Mouse (Mus musculus): ENCODE data around the gene Aff4. TPM values are rescaled to one million over a fixed set of nuclear protein-coding genes. Genes with fewer than 3 reads are reported as not detected.

The Aff4 gene
- total and polyA plus RNA-seq, 3 experiments: 19.8 to 50.6 (median 22.1) TPM

DNA sequence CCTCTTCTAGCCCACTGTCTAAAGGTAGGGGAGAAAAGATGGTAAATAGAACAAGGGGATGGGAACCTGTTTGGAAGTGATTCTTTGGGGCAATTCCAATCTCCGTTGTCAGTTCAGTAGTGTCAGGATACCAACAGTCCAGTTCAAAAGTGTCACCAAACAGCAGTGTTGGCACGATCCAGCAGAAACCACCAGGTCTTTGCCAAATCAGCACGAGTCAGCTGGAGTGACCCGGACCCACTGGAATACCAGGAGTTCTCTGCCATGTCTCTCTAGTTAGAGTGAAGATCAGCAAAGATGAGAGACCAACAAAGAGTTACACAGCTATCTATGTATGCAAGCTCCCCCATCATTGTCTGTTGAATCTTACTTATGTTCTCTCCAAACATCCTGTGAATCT lies 63.2 kb downstream of the Aff4 start:
- DNase-seq (ENCODE audit: extremely low read depth): no peak
- Histone ChIP-seq H3K36me3 (replicated peaks in 1 of 2; ENCODE audit: control insufficient read depth in 1 of 2, insufficient read depth in 1 of 2, low read length in 1 of 2) (peaks cover 76 to 97% of the 10 kb centered on the region in 2 experiments), H3K9me3 (replicated peaks; ENCODE audit: low read length) (no peaks in the 10 kb centered on the region), H3K4me1 (ENCODE audit: control insufficient read depth in 1 of 2, insufficient read depth in 2 of 2) (no peaks in the 10 kb centered on the region), H3K4me2 (ENCODE audit: insufficient read depth, low read depth, poor library complexity, severe bottlenecking) (no peak overlapping the region), H3K27ac (ENCODE audit: insufficient read depth, low read depth) (no peak overlapping the region), H3K9ac (ENCODE audit: insufficient read depth, low read depth) (no peak overlapping the region), H3K79me2 (replicated peaks; ENCODE audit: control insufficient read depth, extremely low read depth, insufficient read depth, poor library complexity, severe bottlenecking) (no peaks in the 10 kb centered on the region; the same call in 1 of the 2 replicates), H3K27me3 (replicated peaks) (no peaks in the 10 kb centered on the region), H3K4me3 (replicated peaks in 1 of 3; ENCODE audit: low read depth in 2 of 3, low read length in 2 of 3, poor library complexity in 1 of 3) (no peak overlapping the region)
- no peak for TF ChIP-seq HCFC1 (IDR thresholded peaks at IDR 0.05; ENCODE audit: low read depth, low read length)
- TF ChIP-seq ZMIZ1 (IDR thresholded peaks at IDR 0.05; ENCODE audit: low read depth, low read length): no peak
- no peak for TF ChIP-seq RCOR1 (conservative IDR thresholded peaks at IDR 0.05; ENCODE audit: low read depth, low read length)
- TF ChIP-seq PAX5 (IDR thresholded peaks at IDR 0.05; ENCODE audit: low read length): no peak
- no peak for TF ChIP-seq MAZ (IDR thresholded peaks at IDR 0.05; ENCODE audit: low read depth, low read length)
- TF ChIP-seq NELFE (IDR thresholded peaks at IDR 0.05; ENCODE audit: low read depth, low read length): no peak
- TF ChIP-seq TCF12 (IDR thresholded peaks at IDR 0.05; ENCODE audit: low read depth, low read length): no peak
- no peak for TF ChIP-seq NRF1 (IDR thresholded peaks at IDR 0.05; ENCODE audit: low read depth, low read length)
- TF ChIP-seq MYC (IDR thresholded peaks at IDR 0.05; ENCODE audit: low read depth, low read length): no peak
- dilution Hi-C loops (cut with MboI; ENCODE audit: extremely low pct_ligation_motif_present, extremely low pct_unique_long_range_greater_than_20kb, low sequenced_read_pairs) (no loop called here), in situ Hi-C loops (cut with MboI; ENCODE audit: low pct_ligation_motif_present, low pct_unique_long_range_greater_than_20kb, low sequenced_read_pairs) (no loop called here)

DNA sequence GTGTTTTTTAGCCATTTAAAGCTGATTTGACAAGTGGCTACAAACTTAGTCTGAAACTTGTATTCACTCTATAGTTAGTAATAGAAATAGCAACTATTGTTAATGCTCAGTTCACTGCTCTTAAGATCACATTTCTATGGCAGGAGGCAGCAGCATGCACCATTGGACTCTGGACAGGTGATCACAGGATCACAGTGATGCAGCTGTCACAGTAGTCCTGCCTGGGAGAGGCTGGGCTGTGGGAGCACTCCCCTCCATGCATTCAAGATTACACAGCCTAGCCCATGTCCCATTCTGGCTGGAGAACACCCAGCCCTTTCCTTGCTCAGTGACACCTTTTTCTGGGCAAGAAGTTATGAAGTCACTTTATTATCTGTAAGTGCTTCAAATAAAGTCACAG lies 67.4 kb downstream of the Aff4 start:
- H3K27ac ChIP-seq (ENCODE audit: insufficient read depth, low read depth): no peak overlapping the region
- no peaks in the 10 kb centered on the region; the same call in 1 of the 2 replicates for H3K79me2 ChIP-seq (replicated peaks; ENCODE audit: control insufficient read depth, extremely low read depth, insufficient read depth, poor library complexity, severe bottlenecking)
- dilution Hi-C loops (cut with MboI; ENCODE audit: extremely low pct_ligation_motif_present, extremely low pct_unique_long_range_greater_than_20kb, low sequenced_read_pairs) (no loop called here), in situ Hi-C loops (cut with MboI; ENCODE audit: low pct_ligation_motif_present, low pct_unique_long_range_greater_than_20kb, low sequenced_read_pairs) (no loop called here)
- no peak overlapping the region for H3K4me3 ChIP-seq (replicated peaks in 1 of 3; ENCODE audit: low read depth in 2 of 3, low read length in 2 of 3, poor library complexity in 1 of 3)
- H3K4me1 ChIP-seq (ENCODE audit: control insufficient read depth in 1 of 2, insufficient read depth in 2 of 2): no peaks in the 10 kb centered on the region
- H3K9me3 ChIP-seq (replicated peaks; ENCODE audit: low read length): no peaks in the 10 kb centered on the region
- H3K4me2 ChIP-seq (ENCODE audit: insufficient read depth, low read depth, poor library complexity, severe bottlenecking): no peak overlapping the region
- no peak overlapping the region for H3K9ac ChIP-seq (ENCODE audit: insufficient read depth, low read depth)
- no peaks in the 10 kb centered on the region for H3K27me3 ChIP-seq (replicated peaks)
- DNase-seq (ENCODE audit: extremely low read depth): no peak
- TF ChIP-seq CHD2 (IDR thresholded peaks at IDR 0.05; ENCODE audit: low read length): no peak
- no peak for TF ChIP-seq CTCF (conservative IDR thresholded peaks at IDR 0.05 in 1 of 2, IDR thresholded peaks at IDR 0.05 in 1 of 2; ENCODE audit: low read depth in 2 of 2, low read length in 2 of 2)
- no peak for TF ChIP-seq ZC3H11A (IDR thresholded peaks at IDR 0.05; ENCODE audit: low read depth, low read length)
- TF ChIP-seq PAX5 (IDR thresholded peaks at IDR 0.05; ENCODE audit: low read length): no peak
- TF ChIP-seq RCOR1 (conservative IDR thresholded peaks at IDR 0.05; ENCODE audit: low read depth, low read length): no peak
- no peak for TF ChIP-seq MAX (IDR thresholded peaks at IDR 0.05; ENCODE audit: low read length)
- TF ChIP-seq KAT2A (IDR thresholded peaks at IDR 0.05; ENCODE audit: insufficient replicate concordance, low read length): no peak
- TF ChIP-seq EP300 (IDR thresholded peaks at IDR 0.05; ENCODE audit: low read length): no peak
- H3K36me3 ChIP-seq (replicated peaks in 1 of 2; ENCODE audit: control insufficient read depth in 1 of 2, insufficient read depth in 1 of 2, low read length in 1 of 2): peaks cover 58 to 89% of the 10 kb centered on the region in 2 experiments

DNA sequence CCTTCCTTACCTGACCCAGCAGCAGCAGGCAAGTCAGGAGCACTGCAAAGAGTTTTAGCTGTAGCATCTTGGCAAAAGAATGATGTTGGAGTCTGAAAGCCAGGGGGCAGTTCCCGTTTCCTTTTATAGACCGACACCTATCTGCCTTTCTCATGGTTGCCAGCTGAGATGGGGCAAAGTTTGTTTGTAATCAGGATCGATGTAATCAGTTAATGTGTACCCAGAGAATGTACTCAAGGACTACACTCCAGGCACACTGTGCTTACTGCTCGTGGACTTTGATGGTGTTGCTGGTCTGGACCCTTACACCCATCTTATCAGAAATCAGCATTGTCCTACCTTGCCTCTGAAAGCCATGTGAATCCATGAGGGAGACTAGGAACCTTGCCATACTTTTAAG lies 72.4 kb downstream of the Aff4 start, which contains the start of gene Leap2:
Gene Leap2 (minus strand): TSS at position 135 of the 400 bp plus-strand sequence.
- H3K4me1 ChIP-seq (ENCODE audit: control insufficient read depth in 1 of 2, insufficient read depth in 2 of 2): no peaks in the 10 kb centered on the region
- H3K27ac ChIP-seq (ENCODE audit: insufficient read depth, low read depth): no peak within 1 kb of the TSS
- in situ Hi-C loops (cut with MboI; ENCODE audit: low pct_ligation_motif_present, low pct_unique_long_range_greater_than_20kb, low sequenced_read_pairs): no loop called here
- TF ChIP-seq ZKSCAN1 (IDR thresholded peaks at IDR 0.05; ENCODE audit: borderline replicate concordance, low read depth, low read length): no peak
- TF ChIP-seq E2F4 (IDR thresholded peaks at IDR 0.05; ENCODE audit: insufficient replicate concordance, low read depth, low read length): no peak
- TF ChIP-seq UBTF (IDR thresholded peaks at IDR 0.05; ENCODE audit: low read depth, low read length): no peak
- no peak for TF ChIP-seq NELFE (IDR thresholded peaks at IDR 0.05; ENCODE audit: low read depth, low read length)
- no peak for TF ChIP-seq ZC3H11A (IDR thresholded peaks at IDR 0.05; ENCODE audit: low read depth, low read length)
- TF ChIP-seq CHD2 (IDR thresholded peaks at IDR 0.05; ENCODE audit: low read length): no peak
- TF ChIP-seq HCFC1 (IDR thresholded peaks at IDR 0.05; ENCODE audit: low read depth, low read length): no peak
- no peak for TF ChIP-seq RAD21 (IDR thresholded peaks at IDR 0.05; ENCODE audit: low read depth, low read length)
- DNase-seq (ENCODE audit: extremely low read depth): no peak
- dilution Hi-C loops (cut with MboI; ENCODE audit: extremely low pct_ligation_motif_present, extremely low pct_unique_long_range_greater_than_20kb, low sequenced_read_pairs): no loop called here
- H3K27me3 ChIP-seq (replicated peaks): no peaks in the 10 kb centered on the region
- H3K9ac ChIP-seq (ENCODE audit: insufficient read depth, low read depth): no peak within 1 kb of the TSS
- peaks cover 19 to 72% of the 10 kb centered on the region in 2 experiments for H3K36me3 ChIP-seq (replicated peaks in 1 of 2; ENCODE audit: control insufficient read depth in 1 of 2, insufficient read depth in 1 of 2, low read length in 1 of 2)
- H3K4me3 ChIP-seq (replicated peaks in 1 of 3; ENCODE audit: low read depth in 2 of 3, low read length in 2 of 3, poor library complexity in 1 of 3): no peak within 1 kb of the TSS
- H3K79me2 ChIP-seq (replicated peaks; ENCODE audit: control insufficient read depth, extremely low read depth, insufficient read depth, poor library complexity, severe bottlenecking): no peaks in the 10 kb centered on the region
- no peak within 1 kb of the TSS for H3K4me2 ChIP-seq (ENCODE audit: insufficient read depth, low read depth, poor library complexity, severe bottlenecking)
- no peaks in the 10 kb centered on the region for H3K9me3 ChIP-seq (replicated peaks; ENCODE audit: low read length)
